Mouse (Mus musculus) spleen, postnatal 10 days (tissue): ENCODE results near the gene Actn1.

Experiments
- DNase-seq, 2 experiments: peaks; one replicate each; pipeline ENCODE4 v3.0.0; 2021 to 2022; ENCODE audit warnings: low spot score in 2 of 2

Actn1 gene

GRCm38 (mm10) chr12:80184041-80184440 is 76.1 kb downstream of the Actn1 start:
- no peak for DNase-seq

GRCm38 (mm10) chr12:80181831-80182230 is 78.3 kb downstream of the Actn1 start:
- no peak for DNase-seq

GRCm38 (mm10) chr12:80178035-80178434 is 82.1 kb downstream of the Actn1 start:
- no peak for DNase-seq

- no peak for DNase-seq
Measured at GRCm38 (mm10) chr12:80168736-80169135, 91.4 kb downstream of the Actn1 start.

GRCm38 (mm10) chr12:80168178-80168686 is 91.9 kb downstream of the Actn1 start:
- peak; percentile 71 to 85 for DNase-seq

- DNase-seq: no peak
Measured at GRCm38 (mm10) chr12:80167321-80167720, 92.8 kb downstream of the Actn1 start.

GRCm38 (mm10) chr12:80166651-80167050 is 93.5 kb downstream of the Actn1 start:
- DNase-seq: no peak

GRCm38 (mm10) chr12:80164526-80164925 is 95.6 kb downstream of the Actn1 start:
- no peak for DNase-seq

GRCm38 (mm10) chr12:80162448-80162847 is 97.7 kb downstream of the Actn1 start:
- DNase-seq: no peak

- DNase-seq: no peak
Measured at GRCm38 (mm10) chr12:80157675-80158074, 102.5 kb downstream of the Actn1 start.

- DNase-seq: peak; percentile 34 to 71
Measured at GRCm38 (mm10) chr12:80153687-80154326, 106.4 kb downstream of the Actn1 start.

- no peak for DNase-seq
Measured at GRCm38 (mm10) chr12:80153078-80153477, 107.1 kb downstream of the Actn1 start.

- DNase-seq: peak in 1 of 2 experiments; percentile 50
Measured at GRCm38 (mm10) chr12:80151821-80152220, 108.3 kb downstream of the Actn1 start.

GRCm38 (mm10) chr12:80150624-80151023 is 109.5 kb downstream of the Actn1 start:
- peak in 1 of 2 experiments; percentile 63 for DNase-seq

- DNase-seq: no peak
Measured at GRCm38 (mm10) chr12:80147563-80148214, 112.5 kb downstream of the Actn1 start.

GRCm38 (mm10) chr12:80146227-80147223 is 113.6 kb downstream of the Actn1 start:
- peak; percentile 44 to 79 for DNase-seq

- DNase-seq: no peak
Measured at GRCm38 (mm10) chr12:80145365-80145764, 114.8 kb downstream of the Actn1 start.

GRCm38 (mm10) chr12:80144846-80145245 is 115.3 kb downstream of the Actn1 start:
- no peak for DNase-seq

GRCm38 (mm10) chr12:80141470-80141869 is 118.7 kb downstream of the Actn1 start:
- DNase-seq: peak in 1 of 2 experiments; percentile 77

GRCm38 (mm10) chr12:80141011-80141410 is 119.2 kb downstream of the Actn1 start:
- no peak for DNase-seq

- no peak for DNase-seq
Measured at GRCm38 (mm10) chr12:80137744-80138143, 122.4 kb downstream of the Actn1 start.

GRCm38 (mm10) chr12:80137246-80137645 is 122.9 kb downstream of the Actn1 start:
- no peak for DNase-seq
